Mouse (Mus musculus) c-Kit-positive CD71-positive TER-119-positive erythroid progenitor cells, embryonic 14.5 days (primary cell): ENCODE data around the gene Naa16.

Experiments
- DNase-seq: peaks from one replicate; pipeline ENCODE4 v3.0.0-alpha.2; 2013; ENCODE audit warnings: low spot score

Naa16 gene

GRCm38 (mm10) chr14:79275441-79275840 lies 115.1 kb downstream of the Naa16 start:
- no peak for DNase-seq
